Mouse (Mus musculus): ENCODE results near the gene Gm20388. TPM values are rescaled to one million over a fixed set of nuclear protein-coding genes. Genes with fewer than 3 reads are reported as not detected.

Gm20388 gene
- polyA plus RNA-seq, 1 experiment from 2014 or later, result not detected

DNA sequence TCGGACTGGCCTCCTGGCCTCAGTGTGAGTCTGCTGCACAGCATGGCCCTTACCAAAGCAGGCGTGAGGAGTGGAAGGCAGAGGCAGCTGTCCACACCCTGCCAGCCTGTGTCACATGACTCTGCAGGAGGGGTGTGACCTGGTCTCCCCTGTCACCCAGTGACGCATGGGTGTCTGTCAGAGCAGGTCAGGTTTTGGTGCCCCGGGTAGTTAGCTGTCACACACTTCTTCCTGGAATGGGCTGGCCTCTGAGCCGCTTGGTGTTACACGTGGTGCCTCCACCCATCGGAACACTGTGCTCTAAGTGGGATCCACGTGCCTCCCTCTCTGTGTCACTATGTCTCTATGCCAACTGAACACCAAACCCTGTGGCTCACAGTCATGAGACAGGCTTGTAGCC, 4355.2 kb downstream of the Gm20388 start:
- Histone ChIP-seq H3K4me1 (ENCODE audit: control insufficient read depth, insufficient read depth, low read length) (peaks cover 40% of the 10 kb centered on the region), H3K9ac (ENCODE audit: low read depth, low read length) (no peak overlapping the region), H3K27ac (ENCODE audit: low read depth, low read length) (no peak overlapping the region), H3K9me3 (ENCODE audit: control insufficient read depth, low read length) (no peaks in the 10 kb centered on the region), H3K4me3 (ENCODE audit: low read length) (no peak overlapping the region), H3K36me3 (ENCODE audit: control insufficient read depth, insufficient read depth, low read length) (no peaks in the 10 kb centered on the region), H3K4me2 (replicated peaks; ENCODE audit: low read depth, low read length) (no peak overlapping the region), H3K27me3 (ENCODE audit: control insufficient read depth, insufficient read depth, low read length) (no peaks in the 10 kb centered on the region)
- 48% methylated on average over 8 of the region's 8 CpGs for WGBS
- peak; percentile 55; the same call in 1 of the 2 replicates for ATAC-seq (ENCODE audit: low FRiP score, low TSS enrichment)

DNA sequence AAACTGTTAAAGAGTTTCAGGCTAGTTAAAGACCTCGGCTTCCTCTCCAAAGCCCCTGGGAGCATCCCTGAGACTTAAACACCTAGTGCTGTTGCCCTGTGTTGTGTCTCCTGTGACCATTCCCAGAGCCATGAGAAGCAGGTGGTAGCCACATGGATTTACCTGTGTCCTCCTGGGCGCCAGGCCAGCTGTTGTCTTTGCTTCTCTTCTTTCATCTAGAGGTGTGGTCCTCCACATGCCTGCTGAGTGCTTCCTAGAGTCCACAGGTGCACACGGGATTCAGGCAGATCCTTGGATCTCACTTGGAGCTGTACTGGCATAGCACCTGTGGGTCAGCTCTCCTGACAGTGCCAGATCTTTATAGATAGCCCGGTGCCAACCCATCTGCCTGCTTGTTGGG, 4356.6 kb downstream of the Gm20388 start:
- ATAC-seq (ENCODE audit: low FRiP score, low TSS enrichment), result no peak
- Histone ChIP-seq H3K4me2 (replicated peaks; ENCODE audit: low read depth, low read length) (no peak overlapping the region), H3K9me3 (ENCODE audit: control insufficient read depth, low read length) (no peaks in the 10 kb centered on the region), H3K9ac (ENCODE audit: low read depth, low read length) (no peak overlapping the region), H3K4me1 (ENCODE audit: control insufficient read depth, insufficient read depth, low read length) (peaks cover 52% of the 10 kb centered on the region), H3K4me3 (ENCODE audit: low read length) (no peak overlapping the region), H3K27ac (ENCODE audit: low read depth, low read length) (no peak overlapping the region), H3K27me3 (ENCODE audit: control insufficient read depth, insufficient read depth, low read length) (no peaks in the 10 kb centered on the region), H3K36me3 (ENCODE audit: control insufficient read depth, insufficient read depth, low read length) (no peaks in the 10 kb centered on the region)
- 80% methylated on average over 4 of the region's 4 CpGs for WGBS

DNA sequence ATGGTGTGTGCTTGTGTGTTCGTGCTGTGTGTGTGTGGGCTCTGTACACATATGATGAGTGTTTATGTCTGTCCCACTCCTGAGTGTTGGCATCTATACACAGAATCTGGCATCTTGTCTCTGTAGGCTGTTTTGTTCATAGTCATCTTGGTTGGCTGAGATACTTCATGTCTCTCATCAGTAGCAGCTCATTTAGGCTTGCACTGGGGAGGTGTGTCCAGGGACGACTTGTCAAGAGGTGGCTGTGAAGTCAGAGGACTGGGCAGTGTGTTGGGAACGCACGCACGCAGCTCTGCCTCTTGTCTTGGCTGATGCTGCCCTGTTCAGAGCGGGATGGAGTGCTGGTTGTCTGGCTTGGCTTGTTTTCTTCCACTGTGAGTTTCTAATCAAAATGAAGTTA, 4359.9 kb downstream of the Gm20388 start:
- Histone ChIP-seq H3K27me3 (ENCODE audit: control insufficient read depth, insufficient read depth, low read length) (no peaks in the 10 kb centered on the region), H3K36me3 (ENCODE audit: control insufficient read depth, insufficient read depth, low read length) (no peaks in the 10 kb centered on the region), H3K4me3 (ENCODE audit: low read length) (no peak overlapping the region), H3K27ac (ENCODE audit: low read depth, low read length) (no peak overlapping the region), H3K9ac (ENCODE audit: low read depth, low read length) (no peak overlapping the region), H3K4me2 (replicated peaks; ENCODE audit: low read depth, low read length) (no peak overlapping the region), H3K4me1 (ENCODE audit: control insufficient read depth, insufficient read depth, low read length) (peaks cover 29% of the 10 kb centered on the region), H3K9me3 (ENCODE audit: control insufficient read depth, low read length) (no peaks in the 10 kb centered on the region)
- 83% methylated on average over 6 of the region's 6 CpGs for WGBS
- no peak for ATAC-seq (ENCODE audit: low FRiP score, low TSS enrichment)

DNA sequence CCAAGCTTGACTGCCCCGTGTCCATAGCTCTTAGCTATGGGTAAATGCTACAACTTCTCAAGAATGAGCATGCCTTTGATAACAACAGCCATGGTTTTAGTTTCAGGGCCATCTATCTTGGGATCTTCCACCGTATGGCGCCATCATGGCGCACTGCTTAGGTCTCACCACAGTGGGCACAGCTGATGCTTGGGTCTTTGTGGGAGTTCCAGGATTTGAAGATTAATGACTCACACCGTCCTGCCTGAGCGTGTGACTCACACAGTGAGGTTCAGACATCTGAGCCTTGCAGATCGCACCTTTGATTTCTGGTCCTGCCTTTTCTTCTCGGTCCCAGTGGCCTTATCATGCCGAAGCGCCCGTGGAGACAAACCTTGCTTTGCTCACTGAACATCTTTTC, 4360.3 kb downstream of the Gm20388 start:
- Histone ChIP-seq H3K27me3 (ENCODE audit: control insufficient read depth, insufficient read depth, low read length) (no peaks in the 10 kb centered on the region), H3K9ac (ENCODE audit: low read depth, low read length) (no peak overlapping the region), H3K4me3 (ENCODE audit: low read length) (no peak overlapping the region), H3K27ac (ENCODE audit: low read depth, low read length) (no peak overlapping the region), H3K4me2 (replicated peaks; ENCODE audit: low read depth, low read length) (no peak overlapping the region), H3K36me3 (ENCODE audit: control insufficient read depth, insufficient read depth, low read length) (no peaks in the 10 kb centered on the region), H3K9me3 (ENCODE audit: control insufficient read depth, low read length) (no peaks in the 10 kb centered on the region), H3K4me1 (ENCODE audit: control insufficient read depth, insufficient read depth, low read length) (peaks cover 25% of the 10 kb centered on the region)
- peak; percentile 75; the same call in 1 of the 2 replicates for ATAC-seq (ENCODE audit: low FRiP score, low TSS enrichment)
- WGBS, result 38% methylated on average over 11 of the region's 11 CpGs

DNA sequence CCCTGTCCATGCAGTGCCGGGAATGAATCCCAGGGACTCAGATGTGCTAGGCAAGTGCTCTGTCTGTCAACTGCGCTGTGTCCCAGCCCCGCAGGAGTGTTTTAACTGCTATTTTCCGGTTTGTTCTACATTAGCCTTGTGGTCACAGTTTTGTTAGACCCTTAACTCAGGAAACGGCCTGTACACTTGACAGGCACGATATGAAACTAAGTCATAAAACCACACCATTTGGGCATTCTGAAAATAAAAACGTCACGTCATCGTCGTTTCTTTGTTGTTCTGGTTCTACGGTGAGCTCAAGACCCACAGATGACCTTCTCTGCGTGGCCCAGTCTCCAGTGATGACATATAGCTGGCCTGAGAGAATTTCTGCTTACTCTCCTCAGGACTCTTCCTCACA, 4360.9 kb downstream of the Gm20388 start:
- H3K36me3 ChIP-seq (ENCODE audit: control insufficient read depth, insufficient read depth, low read length), result no peaks in the 10 kb centered on the region
- H3K4me1 ChIP-seq (ENCODE audit: control insufficient read depth, insufficient read depth, low read length), result peaks cover 25% of the 10 kb centered on the region

DNA sequence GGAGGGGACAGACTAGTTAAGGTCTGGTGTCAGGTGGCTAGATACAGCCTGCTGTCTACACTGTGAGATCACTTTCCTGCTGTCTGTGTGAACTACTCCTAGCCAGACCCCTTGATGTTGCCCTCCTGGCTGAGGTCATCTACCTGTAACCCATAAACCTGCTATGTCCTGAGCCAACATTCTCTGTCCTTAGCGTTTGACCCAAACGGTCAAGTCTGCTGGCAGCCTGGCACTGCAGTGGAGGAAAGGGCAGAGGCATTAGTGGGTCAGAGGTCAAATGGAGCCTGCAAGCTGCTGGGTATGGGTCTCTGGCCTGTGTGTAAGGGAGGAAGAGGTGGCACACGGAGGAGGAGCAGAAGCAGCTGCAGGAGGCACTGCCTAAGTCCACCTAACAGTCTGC, 4362.2 kb downstream of the Gm20388 start:
- Histone ChIP-seq H3K9ac (ENCODE audit: low read depth, low read length) (no peak overlapping the region), H3K27me3 (ENCODE audit: control insufficient read depth, insufficient read depth, low read length) (no peaks in the 10 kb centered on the region), H3K4me3 (ENCODE audit: low read length) (no peak overlapping the region), H3K9me3 (ENCODE audit: control insufficient read depth, low read length) (no peaks in the 10 kb centered on the region), H3K4me1 (ENCODE audit: control insufficient read depth, insufficient read depth, low read length) (peaks cover 25% of the 10 kb centered on the region), H3K36me3 (ENCODE audit: control insufficient read depth, insufficient read depth, low read length) (no peaks in the 10 kb centered on the region), H3K27ac (ENCODE audit: low read depth, low read length) (no peak overlapping the region), H3K4me2 (replicated peaks; ENCODE audit: low read depth, low read length) (no peak overlapping the region)
- ATAC-seq (ENCODE audit: low FRiP score, low TSS enrichment), result no peak
- 58% methylated on average over 3 of the region's 3 CpGs for WGBS

More for the DNA sequence above, 4360.9 kb downstream of the Gm20388 start:
- no peaks in the 10 kb centered on the region for H3K9me3 ChIP-seq (ENCODE audit: control insufficient read depth, low read length)
- no peak overlapping the region for H3K4me3 ChIP-seq (ENCODE audit: low read length)
- H3K9ac ChIP-seq (ENCODE audit: low read depth, low read length), result no peak overlapping the region
- 53% methylated on average over 12 of the region's 12 CpGs for WGBS
- H3K27ac ChIP-seq (ENCODE audit: low read depth, low read length), result no peak overlapping the region
- H3K4me2 ChIP-seq (replicated peaks; ENCODE audit: low read depth, low read length), result no peak overlapping the region
- ATAC-seq (ENCODE audit: low FRiP score, low TSS enrichment), result no peak
- no peaks in the 10 kb centered on the region for H3K27me3 ChIP-seq (ENCODE audit: control insufficient read depth, insufficient read depth, low read length)

DNA sequence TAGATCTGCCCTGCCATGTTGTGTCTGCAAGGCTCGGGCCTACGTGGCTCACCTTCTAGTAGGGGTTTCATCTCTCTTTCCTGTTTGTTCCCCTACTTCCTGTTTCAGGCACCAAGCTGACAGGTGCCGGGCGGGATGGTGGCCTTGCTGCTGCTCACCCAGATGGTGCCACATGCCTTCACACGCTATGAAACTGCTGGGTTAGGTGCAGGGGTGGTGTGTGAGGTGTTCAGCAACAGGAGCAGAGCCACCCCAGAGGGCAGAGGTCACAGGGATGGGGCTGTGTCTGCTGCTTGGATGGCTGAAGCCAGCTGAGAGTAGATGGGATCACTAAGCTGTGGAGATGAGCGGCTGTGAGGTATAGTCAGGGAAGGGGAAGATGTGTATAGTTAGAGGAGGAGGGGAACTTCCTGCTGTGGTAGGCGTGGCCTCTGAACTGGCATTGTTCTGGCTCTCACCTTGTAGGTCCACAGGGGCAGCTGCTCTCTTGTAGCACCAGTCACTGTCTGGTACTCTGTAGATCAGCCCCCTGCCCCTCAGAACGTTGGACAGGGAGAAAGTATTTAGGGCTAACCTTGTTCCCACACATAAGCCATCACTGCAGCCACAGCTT, 4363.1 kb downstream of the Gm20388 start:
- Histone ChIP-seq H3K4me1 (ENCODE audit: control insufficient read depth, insufficient read depth, low read length) (peaks cover 25% of the 10 kb centered on the region), H3K9ac (ENCODE audit: low read depth, low read length) (no peak overlapping the region), H3K27ac (ENCODE audit: low read depth, low read length) (no peak overlapping the region), H3K36me3 (ENCODE audit: control insufficient read depth, insufficient read depth, low read length) (no peaks in the 10 kb centered on the region), H3K4me2 (replicated peaks; ENCODE audit: low read depth, low read length) (no peak overlapping the region), H3K27me3 (ENCODE audit: control insufficient read depth, insufficient read depth, low read length) (no peaks in the 10 kb centered on the region), H3K9me3 (ENCODE audit: control insufficient read depth, low read length) (no peaks in the 10 kb centered on the region), H3K4me3 (ENCODE audit: low read length) (no peak overlapping the region)
- no peak for ATAC-seq (ENCODE audit: low FRiP score, low TSS enrichment)
- 66% methylated on average over 8 of the region's 8 CpGs for WGBS

DNA sequence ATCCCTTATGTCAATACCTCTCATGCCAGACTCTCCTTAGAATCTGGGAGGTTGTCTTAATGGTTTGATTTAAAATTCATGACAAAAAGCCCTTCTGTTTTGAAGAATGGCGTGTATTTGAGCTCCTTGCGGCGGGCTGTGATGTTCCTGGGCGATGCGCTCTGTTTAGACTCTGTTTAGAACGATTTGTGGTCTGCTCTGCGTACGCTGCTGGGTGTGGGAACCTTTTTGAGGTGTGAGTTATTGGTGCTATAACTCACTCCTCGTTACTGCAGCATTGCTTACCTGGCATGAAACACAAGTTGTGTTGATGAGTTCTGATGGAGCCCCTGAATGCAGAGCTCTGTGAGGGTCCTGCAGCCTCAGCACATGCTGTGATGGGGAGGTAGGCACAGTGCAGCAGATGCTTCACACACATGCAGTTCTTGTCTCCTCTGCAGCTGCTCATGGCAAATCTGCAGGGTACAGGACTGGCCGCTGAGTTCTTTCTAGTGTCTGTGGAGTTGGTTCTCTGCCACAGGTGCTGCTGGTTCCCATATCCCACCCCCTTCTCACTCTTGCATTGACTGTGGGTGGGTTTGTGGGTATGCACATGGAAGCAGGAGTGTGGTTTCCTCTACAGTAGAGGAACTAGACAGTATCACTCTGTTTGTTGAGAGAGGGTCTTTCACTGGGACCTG, 4363.9 kb downstream of the Gm20388 start:
- H3K9ac ChIP-seq (ENCODE audit: low read depth, low read length), result no peak overlapping the region
- ATAC-seq (ENCODE audit: low FRiP score, low TSS enrichment), result no peak
- H3K4me2 ChIP-seq (replicated peaks; ENCODE audit: low read depth, low read length), result no peak overlapping the region
- no peaks in the 10 kb centered on the region for H3K36me3 ChIP-seq (ENCODE audit: control insufficient read depth, insufficient read depth, low read length)
- H3K4me1 ChIP-seq (ENCODE audit: control insufficient read depth, insufficient read depth, low read length), result peaks cover 21% of the 10 kb centered on the region
- WGBS, result 73% methylated on average over 10 of the region's 10 CpGs
- no peaks in the 10 kb centered on the region for H3K9me3 ChIP-seq (ENCODE audit: control insufficient read depth, low read length)
- H3K27ac ChIP-seq (ENCODE audit: low read depth, low read length), result no peak overlapping the region
- H3K27me3 ChIP-seq (ENCODE audit: control insufficient read depth, insufficient read depth, low read length), result no peaks in the 10 kb centered on the region
- H3K4me3 ChIP-seq (ENCODE audit: low read length), result no peak overlapping the region

DNA sequence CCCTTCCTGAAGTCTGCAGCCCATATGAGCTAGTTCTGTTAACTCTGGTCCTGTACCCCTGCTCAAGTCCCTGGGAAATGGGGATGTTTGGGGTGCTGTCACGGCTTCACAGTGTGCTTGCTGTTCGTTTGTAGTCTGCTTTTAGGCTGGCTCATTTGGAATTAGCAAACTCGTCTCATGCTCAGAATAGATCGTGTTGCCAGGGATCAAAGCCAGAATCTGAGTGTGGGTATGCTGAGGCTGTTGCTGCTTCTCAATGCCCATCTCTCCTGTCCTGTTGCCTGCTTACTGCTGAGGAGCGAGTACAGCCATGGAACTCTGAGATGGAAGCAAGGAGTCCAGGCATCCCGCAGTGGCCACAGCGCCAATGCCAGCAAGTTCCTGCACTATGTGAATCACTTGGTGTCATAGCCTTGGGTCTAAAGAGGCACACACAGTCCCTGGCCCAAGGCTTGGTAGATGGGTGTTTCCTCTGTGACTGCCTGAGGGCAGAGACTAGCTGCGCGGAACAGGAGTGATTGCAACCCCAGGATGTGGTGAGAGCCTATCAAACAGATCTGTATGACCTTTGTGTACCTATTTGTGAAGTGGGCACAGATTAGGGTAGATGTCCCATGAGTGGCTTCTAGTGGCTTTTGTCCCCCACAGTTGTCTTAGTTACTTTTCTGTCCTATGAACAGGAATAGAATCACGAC, 4364.9 kb downstream of the Gm20388 start:
- no peak overlapping the region for H3K9ac ChIP-seq (ENCODE audit: low read depth, low read length)
- no peaks in the 10 kb centered on the region for H3K36me3 ChIP-seq (ENCODE audit: control insufficient read depth, insufficient read depth, low read length)
- 90% methylated on average over 10 of the region's 10 CpGs for WGBS
- peaks cover 19% of the 10 kb centered on the region for H3K4me1 ChIP-seq (ENCODE audit: control insufficient read depth, insufficient read depth, low read length)
- no peaks in the 10 kb centered on the region for H3K27me3 ChIP-seq (ENCODE audit: control insufficient read depth, insufficient read depth, low read length)
- no peak for ATAC-seq (ENCODE audit: low FRiP score, low TSS enrichment)
- H3K27ac ChIP-seq (ENCODE audit: low read depth, low read length), result no peak overlapping the region
- no peak overlapping the region for H3K4me2 ChIP-seq (replicated peaks; ENCODE audit: low read depth, low read length)
- no peak overlapping the region for H3K4me3 ChIP-seq (ENCODE audit: low read length)
- H3K9me3 ChIP-seq (ENCODE audit: control insufficient read depth, low read length), result no peaks in the 10 kb centered on the region
